Mouse (Mus musculus): ENCODE measurements around the gene Hist2h2ab.

DNA sequence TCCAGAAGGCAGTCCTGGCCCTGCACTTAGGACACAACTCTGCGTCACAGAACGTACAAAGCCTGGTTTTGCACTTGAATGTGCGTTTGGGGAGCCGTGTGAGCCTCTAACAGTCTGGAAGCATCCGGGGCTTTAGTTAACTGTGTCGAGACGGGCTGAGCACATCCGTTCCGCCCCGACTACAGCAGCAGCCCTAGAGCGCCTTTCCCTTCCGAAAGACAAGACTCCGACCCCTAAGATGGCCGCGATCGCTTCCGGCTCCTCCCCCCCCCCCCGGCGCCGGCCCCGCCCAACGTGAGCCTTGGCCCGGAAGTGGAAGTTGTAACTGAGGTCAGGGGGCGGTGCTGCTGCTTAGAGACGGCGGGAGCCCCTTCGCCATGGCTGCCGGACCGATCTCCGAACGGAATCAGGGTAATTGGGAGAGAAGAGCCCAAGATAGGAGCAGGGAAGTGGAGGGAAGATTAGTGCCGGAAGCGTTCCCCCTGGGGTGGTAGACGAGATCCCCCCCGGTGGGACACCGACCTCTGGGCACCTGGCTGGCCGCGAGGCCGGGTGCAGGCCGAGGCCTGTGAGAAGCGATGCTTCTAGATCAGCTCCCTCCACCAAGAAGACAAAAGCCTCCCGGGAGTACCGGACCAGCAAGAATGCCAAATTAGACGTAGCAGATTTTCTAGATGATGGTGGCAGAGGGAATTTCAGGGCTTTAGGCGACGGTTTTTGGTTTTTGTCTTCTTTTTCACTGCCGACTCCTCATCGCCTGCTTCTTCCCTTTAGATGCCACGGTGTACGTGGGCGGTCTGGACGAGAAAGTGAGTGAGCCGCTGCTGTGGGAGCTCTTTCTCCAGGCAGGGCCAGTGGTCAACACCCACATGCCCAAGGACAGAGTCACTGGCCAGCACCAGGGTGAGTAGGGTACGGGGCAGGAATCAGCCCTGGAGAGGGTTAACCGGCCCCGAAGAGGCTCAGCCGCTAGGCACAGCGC is 47.2 kb upstream of the Hist2h2ab start, which contains the start of gene Sf3b4:
- TF ChIP-seq EP300 (IDR thresholded peaks at IDR 0.05; ENCODE audit: low read length) (no peak), USF2 (conservative IDR thresholded peaks at IDR 0.05; ENCODE audit: low read depth, low read length) (no peak), ZNF384 (IDR thresholded peaks at IDR 0.05; ENCODE audit: low read depth, low read length) (no peak), SMC3 (IDR thresholded peaks at IDR 0.05; ENCODE audit: low read depth, low read length) (no peak), CTCF (conservative IDR thresholded peaks at IDR 0.05 in 1 of 2, IDR thresholded peaks at IDR 0.05 in 1 of 2; ENCODE audit: low read depth in 2 of 2, low read length in 2 of 2) (no peak), PAX5 (IDR thresholded peaks at IDR 0.05; ENCODE audit: low read length) (no peak), HCFC1 (IDR thresholded peaks at IDR 0.05; ENCODE audit: low read depth, low read length) (peak; percentile 91), TBP (conservative IDR thresholded peaks at IDR 0.05; ENCODE audit: low read depth, low read length) (peak; percentile 60), BHLHE40 (IDR thresholded peaks at IDR 0.05; ENCODE audit: low read depth, low read length) (no peak), USF1 (IDR thresholded peaks at IDR 0.05; ENCODE audit: low read depth, low read length) (no peak), ZC3H11A (IDR thresholded peaks at IDR 0.05; ENCODE audit: low read depth, low read length) (no peak)

Measured in CH12.LX (cell line).